Mouse (Mus musculus): ENCODE results near the gene Ccdc51.

GRCm38 (mm10) chr9:109100307-109100928 is 18.1 kb downstream of the Ccdc51 start:
- TF ChIP-seq EP300 (optimal IDR thresholded peaks at IDR 0.05): no peak
- no peak for TF ChIP-seq CTCF (IDR thresholded peaks at IDR 0.05; ENCODE audit: low read depth)
